Mouse (Mus musculus): ENCODE measurements at regions not wholly inside any gene's neighbourhood (a gene's known extent, or its start where the extent isn't known, plus 50 kb on each side); places are given as distances from the start of the nearest gene placed in this dataset.

GRCm38 (mm10) chr4:55812846-55813245 lies 280.6 kb upstream of the Klf4 start:
- in situ Hi-C loops (cut with MboI; ENCODE audit: low pct_ligation_motif_present, low pct_unique_long_range_greater_than_20kb, low sequenced_read_pairs) (no loop called here), dilution Hi-C loops (cut with MboI; ENCODE audit: extremely low pct_ligation_motif_present, extremely low pct_unique_long_range_greater_than_20kb, low sequenced_read_pairs) (no loop called here)
- Histone ChIP-seq H3K4me3 (replicated peaks in 1 of 3; ENCODE audit: low read depth in 2 of 3, low read length in 2 of 3, poor library complexity in 1 of 3) (no peak overlapping the region), H3K9me3 (replicated peaks; ENCODE audit: low read length) (no peaks in the 10 kb centered on the region), H3K27ac (ENCODE audit: insufficient read depth, low read depth) (no peak overlapping the region), H3K4me1 (ENCODE audit: control insufficient read depth in 1 of 2, insufficient read depth in 2 of 2) (peaks cover 0 to 6% of the 10 kb centered on the region in 2 experiments; a peak in 2 of 4 replicates), H3K79me2 (replicated peaks; ENCODE audit: control insufficient read depth, extremely low read depth, insufficient read depth, poor library complexity, severe bottlenecking) (no peaks in the 10 kb centered on the region), H3K9ac (ENCODE audit: insufficient read depth, low read depth) (no peak overlapping the region), H3K27me3 (replicated peaks) (no peaks in the 10 kb centered on the region), H3K4me2 (ENCODE audit: insufficient read depth, low read depth, poor library complexity, severe bottlenecking) (no peak overlapping the region), H3K36me3 (replicated peaks in 1 of 2; ENCODE audit: control insufficient read depth in 1 of 2, insufficient read depth in 1 of 2, low read length in 1 of 2) (no peaks in the 10 kb centered on the region)
- no peak for TF ChIP-seq ZNF384 (IDR thresholded peaks at IDR 0.05; ENCODE audit: low read depth, low read length)
- TF ChIP-seq IRF4 (IDR thresholded peaks at IDR 0.05; ENCODE audit: low read depth, low read length) = no peak
- no peak for DNase-seq (ENCODE audit: extremely low read depth)

GRCm38 (mm10) chr4:55811656-55812055 lies 279.4 kb upstream of the Klf4 start:
- H3K36me3 ChIP-seq (replicated peaks in 1 of 2; ENCODE audit: control insufficient read depth in 1 of 2, insufficient read depth in 1 of 2, low read length in 1 of 2) = no peaks in the 10 kb centered on the region
- no peak overlapping the region for H3K4me2 ChIP-seq (ENCODE audit: insufficient read depth, low read depth, poor library complexity, severe bottlenecking)
- dilution Hi-C loops (cut with MboI; ENCODE audit: extremely low pct_ligation_motif_present, extremely low pct_unique_long_range_greater_than_20kb, low sequenced_read_pairs) (no loop called here), in situ Hi-C loops (cut with MboI; ENCODE audit: low pct_ligation_motif_present, low pct_unique_long_range_greater_than_20kb, low sequenced_read_pairs) (no loop called here)
- H3K9ac ChIP-seq (ENCODE audit: insufficient read depth, low read depth) = no peak overlapping the region
- TF ChIP-seq JUN (IDR thresholded peaks at IDR 0.05; ENCODE audit: insufficient read depth, low read depth, low read length) (no peak), ZNF384 (IDR thresholded peaks at IDR 0.05; ENCODE audit: low read depth, low read length) (no peak), TCF12 (IDR thresholded peaks at IDR 0.05; ENCODE audit: low read depth, low read length) (no peak), NRF1 (IDR thresholded peaks at IDR 0.05; ENCODE audit: low read depth, low read length) (no peak), UBTF (IDR thresholded peaks at IDR 0.05; ENCODE audit: low read depth, low read length) (no peak)
- H3K27ac ChIP-seq (ENCODE audit: insufficient read depth, low read depth) = no peak overlapping the region
- H3K79me2 ChIP-seq (replicated peaks; ENCODE audit: control insufficient read depth, extremely low read depth, insufficient read depth, poor library complexity, severe bottlenecking) = no peaks in the 10 kb centered on the region
- no peaks in the 10 kb centered on the region for H3K9me3 ChIP-seq (replicated peaks; ENCODE audit: low read length)
- peaks cover 0 to 6% of the 10 kb centered on the region in 2 experiments; a peak in 2 of 4 replicates for H3K4me1 ChIP-seq (ENCODE audit: control insufficient read depth in 1 of 2, insufficient read depth in 2 of 2)
- no peaks in the 10 kb centered on the region for H3K27me3 ChIP-seq (replicated peaks)
- no peak overlapping the region for H3K4me3 ChIP-seq (replicated peaks in 1 of 3; ENCODE audit: low read depth in 2 of 3, low read length in 2 of 3, poor library complexity in 1 of 3)
- no peak for DNase-seq (ENCODE audit: extremely low read depth)

- no peak overlapping the region for H3K9ac ChIP-seq (ENCODE audit: insufficient read depth, low read depth)
- no peak overlapping the region for H3K27ac ChIP-seq (ENCODE audit: insufficient read depth, low read depth)
- TF ChIP-seq SMC3 (IDR thresholded peaks at IDR 0.05; ENCODE audit: low read depth, low read length) (no peak), MAZ (IDR thresholded peaks at IDR 0.05; ENCODE audit: low read depth, low read length) (no peak), SIN3A (IDR thresholded peaks at IDR 0.05; ENCODE audit: low read length) (no peak), RAD21 (IDR thresholded peaks at IDR 0.05; ENCODE audit: low read depth, low read length) (no peak), NELFE (IDR thresholded peaks at IDR 0.05; ENCODE audit: low read depth, low read length) (no peak), ETS1 (conservative IDR thresholded peaks at IDR 0.05; ENCODE audit: low read depth, low read length) (no peak), POLR2AphosphoS2 (IDR thresholded peaks at IDR 0.05; ENCODE audit: low read depth, low read length) (no peak), MYC (IDR thresholded peaks at IDR 0.05; ENCODE audit: low read depth, low read length) (no peak), CHD2 (IDR thresholded peaks at IDR 0.05; ENCODE audit: low read length) (no peak), MAFK (IDR thresholded peaks at IDR 0.05; ENCODE audit: insufficient replicate concordance, low read length) (no peak), EP300 (IDR thresholded peaks at IDR 0.05; ENCODE audit: low read length) (no peak), JUND (conservative IDR thresholded peaks at IDR 0.05; ENCODE audit: low read depth, low read length) (no peak), ZKSCAN1 (IDR thresholded peaks at IDR 0.05; ENCODE audit: borderline replicate concordance, low read depth, low read length) (no peak), E2F4 (IDR thresholded peaks at IDR 0.05; ENCODE audit: insufficient replicate concordance, low read depth, low read length) (no peak), MEF2A (IDR thresholded peaks at IDR 0.05; ENCODE audit: borderline replicate concordance, low read depth, low read length) (no peak), BHLHE40 (IDR thresholded peaks at IDR 0.05; ENCODE audit: low read depth, low read length) (no peak), USF1 (IDR thresholded peaks at IDR 0.05; ENCODE audit: low read depth, low read length) (no peak), CTCF (conservative IDR thresholded peaks at IDR 0.05 in 1 of 2, IDR thresholded peaks at IDR 0.05 in 1 of 2; ENCODE audit: low read depth in 2 of 2, low read length in 2 of 2) (no peak)
- no peaks in the 10 kb centered on the region for H3K9me3 ChIP-seq (replicated peaks; ENCODE audit: low read length)
- DNase-seq (ENCODE audit: extremely low read depth) = no peak
- H3K4me2 ChIP-seq (ENCODE audit: insufficient read depth, low read depth, poor library complexity, severe bottlenecking) = no peak overlapping the region
- dilution Hi-C loops (cut with MboI; ENCODE audit: extremely low pct_ligation_motif_present, extremely low pct_unique_long_range_greater_than_20kb, low sequenced_read_pairs) = no loop called here
- H3K36me3 ChIP-seq (replicated peaks in 1 of 2; ENCODE audit: control insufficient read depth in 1 of 2, insufficient read depth in 1 of 2, low read length in 1 of 2) = no peaks in the 10 kb centered on the region
- in situ Hi-C loops (cut with MboI; ENCODE audit: low pct_ligation_motif_present, low pct_unique_long_range_greater_than_20kb, low sequenced_read_pairs) = no loop called here
- H3K27me3 ChIP-seq (replicated peaks) = no peaks in the 10 kb centered on the region
- H3K4me1 ChIP-seq (ENCODE audit: control insufficient read depth in 1 of 2, insufficient read depth in 2 of 2) = no peaks in the 10 kb centered on the region; a peak in 1 of 4 replicates
- no peaks in the 10 kb centered on the region for H3K79me2 ChIP-seq (replicated peaks; ENCODE audit: control insufficient read depth, extremely low read depth, insufficient read depth, poor library complexity, severe bottlenecking)
- no peak overlapping the region for H3K4me3 ChIP-seq (replicated peaks in 1 of 3; ENCODE audit: low read depth in 2 of 3, low read length in 2 of 3, poor library complexity in 1 of 3)
Measured at GRCm38 (mm10) chr4:55808501-55808900, 276.2 kb upstream of the Klf4 start.

Data from CH12.LX (cell line).